Mouse (Mus musculus): ENCODE measurements around the gene Tmem150b.

Tmem150b gene

DNA sequence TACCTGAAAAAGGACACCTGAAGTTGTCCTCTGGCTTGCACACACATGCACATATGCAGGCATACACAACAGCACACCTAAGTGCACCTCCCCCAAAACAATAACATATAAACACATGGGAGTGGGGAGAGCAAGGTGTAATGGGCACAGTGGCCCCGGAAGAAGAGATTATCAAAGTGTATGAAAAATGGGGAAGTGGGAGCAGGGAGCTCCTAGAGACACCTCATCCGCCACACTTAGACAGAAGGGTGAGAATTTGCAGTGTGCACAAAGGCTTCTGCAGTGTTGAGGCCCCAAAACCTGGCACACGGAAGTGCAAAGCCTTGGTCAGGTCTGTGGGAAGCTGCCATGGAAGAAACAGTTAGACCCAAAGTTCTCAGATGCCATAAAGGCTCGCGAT is 6.0 kb upstream of the Tmem150b start:
- DNase-seq (ENCODE audit: low spot score in 2 of 2) = no peak

DNA sequence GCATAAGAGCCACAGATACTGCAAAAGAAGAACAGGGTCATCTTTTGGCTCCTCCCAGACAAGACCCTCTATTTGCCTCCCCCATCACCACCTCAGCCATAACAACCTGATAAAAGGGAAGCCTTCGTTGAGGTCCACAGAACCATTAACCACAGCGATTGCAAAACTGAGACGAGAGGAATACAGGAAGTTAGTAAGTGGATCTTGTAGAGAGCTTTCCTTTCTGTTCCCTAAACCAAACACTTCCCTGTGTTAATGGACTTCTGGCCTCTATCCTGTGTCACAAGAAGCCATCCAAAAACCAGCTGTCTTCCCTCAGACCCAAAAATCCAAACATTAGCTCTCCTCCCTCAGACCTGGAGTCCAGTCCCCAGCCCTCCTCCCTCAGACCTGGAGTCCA is 690 bp downstream of the Tmem150b start:
- no peak for DNase-seq (ENCODE audit: low spot score in 2 of 2)

DNA sequence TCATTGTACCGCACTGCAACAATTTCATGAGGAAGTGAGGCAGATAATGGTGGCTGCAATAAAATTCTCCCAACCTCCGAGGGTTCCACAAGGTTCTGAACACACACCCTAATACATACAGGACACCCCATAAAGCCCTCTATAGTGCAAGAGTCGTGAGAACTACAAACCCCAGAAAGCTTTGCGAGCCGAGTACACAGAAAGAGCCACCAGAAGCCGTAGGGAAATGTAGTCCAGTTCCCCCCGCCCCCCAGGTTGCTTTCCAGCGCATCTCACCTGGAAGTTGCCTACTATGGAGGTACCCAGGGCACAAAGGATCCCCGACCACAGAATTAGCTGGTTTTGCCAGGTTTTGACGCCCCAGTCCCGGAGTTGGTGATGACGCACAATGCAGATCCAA is 1.5 kb downstream of the Tmem150b start:
- peak in 1 of 2 experiments; percentile 31 for DNase-seq (ENCODE audit: low spot score in 2 of 2)

DNA sequence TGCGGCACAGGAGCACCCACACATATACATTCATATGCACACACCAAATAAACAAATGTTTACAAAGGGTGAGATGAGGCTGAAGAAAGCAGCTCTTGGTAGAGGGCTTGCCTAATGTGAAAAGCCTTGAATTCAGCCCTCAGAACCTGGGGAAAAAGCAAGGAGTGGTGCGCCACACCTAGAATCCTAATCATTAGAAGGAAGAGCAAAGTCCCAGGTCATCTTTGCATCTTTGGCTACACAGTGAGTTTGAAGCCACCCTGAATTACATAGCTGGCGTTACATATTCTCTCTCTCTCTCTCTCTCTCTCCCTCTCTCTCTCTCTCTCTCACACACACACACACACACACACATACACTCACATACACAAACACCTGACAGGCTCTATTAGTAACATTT is 5.8 kb downstream of the Tmem150b start:
- DNase-seq (ENCODE audit: low spot score in 2 of 2) = no peak

DNA sequence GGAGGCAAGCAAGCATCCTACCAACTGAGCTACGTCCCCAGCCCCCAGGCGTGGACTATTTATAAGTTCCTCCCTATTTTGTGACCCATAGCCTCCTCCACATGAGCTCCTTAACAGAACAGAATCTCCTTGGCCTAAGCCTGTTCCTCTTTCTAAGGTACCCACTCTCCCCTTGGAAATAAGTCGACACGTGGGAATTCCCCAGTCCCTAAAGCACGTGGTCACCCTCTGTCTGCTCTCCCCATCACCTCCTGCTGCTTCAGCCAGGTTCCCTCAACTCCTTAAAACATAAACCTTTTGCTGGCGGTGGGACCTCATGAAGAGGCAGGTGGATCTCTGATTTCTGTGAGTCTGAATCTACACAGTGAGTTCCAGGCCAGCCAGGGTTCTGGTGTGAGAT is 8.1 kb downstream of the Tmem150b start:
- DNase-seq (ENCODE audit: low spot score in 2 of 2) = no peak

DNA sequence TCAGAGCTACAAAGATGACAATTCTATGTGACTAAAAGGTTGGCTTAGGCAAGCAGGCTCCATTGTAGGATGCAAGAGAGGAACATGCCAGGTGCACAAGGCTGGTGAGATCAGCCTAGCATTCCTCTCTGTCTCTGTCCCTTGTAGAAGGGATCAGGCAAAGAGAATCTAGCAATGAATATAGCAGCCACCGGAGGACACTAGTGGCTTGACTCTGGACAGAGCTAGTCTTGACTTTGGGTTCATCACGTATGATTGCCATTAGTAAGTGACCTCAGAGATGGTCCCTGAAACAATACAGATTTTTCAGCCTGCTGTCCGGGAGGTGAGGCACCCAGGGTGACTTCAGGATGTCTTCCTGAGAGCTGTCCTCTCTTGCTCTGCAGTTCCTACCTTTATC is 12.5 kb downstream of the Tmem150b start:
- DNase-seq (ENCODE audit: low spot score in 2 of 2) = no peak

DNA sequence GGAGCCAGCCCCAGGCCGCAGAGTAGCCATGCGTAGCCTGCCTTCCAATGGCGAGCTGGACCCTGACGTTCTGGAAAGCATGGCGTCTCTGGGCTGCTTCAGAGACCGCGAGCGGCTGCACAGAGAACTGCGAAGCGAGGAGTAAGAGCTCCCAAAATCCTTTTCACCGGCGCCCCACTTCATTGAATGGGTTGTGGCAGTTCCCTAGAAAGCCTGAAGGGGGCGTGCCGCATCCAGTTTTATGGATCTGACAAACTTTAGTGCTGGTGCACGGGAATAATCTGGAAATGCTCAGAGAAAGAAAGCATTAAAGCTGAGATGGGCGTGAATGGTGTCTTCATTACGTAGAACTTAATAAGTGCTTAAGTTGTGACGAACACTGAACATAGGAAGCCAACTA is 20.0 kb downstream of the Tmem150b start:
- DNase-seq (ENCODE audit: low spot score in 2 of 2) = no peak

DNA sequence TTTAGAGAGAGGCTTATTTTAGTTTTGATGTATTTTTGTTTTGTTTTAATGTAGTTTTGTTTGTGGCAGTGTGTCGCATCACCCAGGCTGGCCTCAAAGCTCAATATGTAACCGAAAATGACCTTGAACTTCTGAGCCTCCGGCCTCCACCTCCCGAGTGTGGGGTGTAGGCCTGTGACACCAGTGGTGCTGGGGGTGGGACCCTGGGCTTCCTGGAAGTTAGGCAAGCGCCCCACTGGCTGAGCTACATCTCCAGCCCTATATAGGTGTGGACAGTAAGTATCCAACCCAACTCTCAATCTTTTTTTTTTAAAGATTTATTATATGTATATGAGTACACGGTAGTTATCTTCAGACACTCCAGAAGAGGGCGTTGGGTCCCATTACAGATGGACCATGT is 21.9 kb downstream of the Tmem150b start:
- DNase-seq (ENCODE audit: low spot score in 2 of 2) = no peak

DNA sequence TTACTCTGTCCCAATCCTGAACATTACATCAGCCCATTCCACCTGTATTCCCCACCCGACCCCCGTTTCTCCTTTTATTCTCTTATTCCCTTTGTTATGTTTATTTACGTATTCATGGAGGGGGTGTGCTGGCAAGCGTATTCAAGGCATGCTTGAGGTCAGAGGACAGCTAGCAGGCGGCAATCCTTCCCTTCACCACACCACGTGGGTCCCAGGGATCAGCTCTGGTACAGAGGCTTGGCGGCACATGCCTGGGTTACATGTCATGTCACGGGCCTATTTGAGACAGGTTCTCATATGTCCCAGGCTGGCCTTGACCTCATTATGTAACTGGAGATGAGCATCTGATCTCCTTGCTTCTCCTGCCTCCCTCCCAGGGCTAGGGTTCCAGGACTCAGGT is 22.7 kb downstream of the Tmem150b start:
- DNase-seq (ENCODE audit: low spot score in 2 of 2) = no peak

DNA sequence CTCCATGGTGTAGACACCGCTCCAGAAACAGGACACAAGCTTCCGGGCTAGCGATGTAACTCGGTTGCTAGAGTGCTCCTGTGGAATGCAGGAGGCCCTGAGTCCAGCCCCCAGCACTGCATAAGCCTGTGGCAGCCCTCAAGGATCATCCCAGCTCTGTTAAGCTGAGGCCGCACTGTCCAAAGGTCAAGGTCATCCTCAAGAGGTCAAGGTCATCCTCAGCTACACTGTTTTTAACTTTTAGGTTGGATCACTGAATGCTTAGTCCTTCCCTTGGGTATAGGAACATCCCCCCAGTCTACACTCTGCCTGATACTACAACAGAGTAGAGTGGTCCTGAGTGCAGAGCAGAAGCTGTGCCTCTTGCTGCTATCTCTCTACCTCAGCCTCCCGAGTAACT is 32.0 kb downstream of the Tmem150b start:
- DNase-seq (ENCODE audit: low spot score in 2 of 2) = no peak

DNA sequence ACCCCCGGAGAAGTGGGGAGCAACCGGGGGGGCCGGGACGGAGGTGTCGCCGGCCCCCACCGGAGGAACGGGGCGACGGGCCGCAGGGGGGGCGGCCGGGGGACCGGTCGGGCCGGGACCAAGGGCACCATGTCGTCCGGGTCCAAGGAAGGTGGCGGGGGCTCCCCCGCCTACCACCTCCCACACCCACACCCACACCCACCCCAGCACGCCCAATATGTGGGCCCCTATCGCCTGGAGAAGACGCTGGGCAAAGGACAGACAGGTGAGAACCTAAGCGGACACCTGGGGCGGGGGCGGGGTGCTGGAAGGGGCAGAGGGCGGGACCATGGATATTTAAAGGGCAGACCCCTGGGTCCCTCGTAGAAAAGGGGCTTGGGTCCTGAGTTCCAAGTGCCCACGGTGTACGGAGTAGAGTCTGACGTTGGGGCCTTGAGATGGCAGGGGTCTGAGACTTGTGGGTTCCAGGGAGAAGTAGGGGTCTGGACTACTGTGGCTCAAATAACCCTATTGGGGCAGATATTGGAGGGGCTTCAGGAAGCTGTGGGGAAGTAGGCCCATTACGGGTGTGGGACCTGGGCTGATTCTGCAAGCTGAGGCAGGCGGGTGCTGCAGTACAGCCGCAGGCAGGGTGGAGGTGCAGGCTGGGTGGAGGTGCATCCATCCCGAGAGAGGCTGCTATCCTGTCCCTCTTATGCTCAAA is 33.9 kb downstream of the Tmem150b start:
- DNase-seq (ENCODE audit: low spot score in 2 of 2) = no peak

DNA sequence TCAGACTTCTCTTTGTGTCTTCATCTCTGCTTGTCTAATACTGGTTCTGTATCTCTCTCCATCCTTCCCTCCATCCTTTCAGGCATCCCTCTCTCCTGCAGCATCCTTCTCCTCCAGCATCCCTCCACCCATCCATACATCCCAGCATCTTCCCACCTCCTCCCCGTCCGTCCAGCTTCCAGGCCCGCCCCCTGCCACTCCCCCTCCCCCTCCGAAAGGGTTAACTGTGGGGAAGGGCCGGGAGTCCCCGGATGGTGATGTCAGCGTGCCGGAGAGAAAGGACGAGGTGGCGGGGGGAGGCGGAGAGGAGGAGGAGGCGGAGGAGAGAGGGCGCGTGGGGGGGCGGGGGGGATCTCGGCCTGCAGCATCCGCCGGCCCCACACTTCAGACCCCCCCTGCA is 34.7 kb downstream of the Tmem150b start, which contains the start of gene Brsk1:
Brsk1 (plus strand) TSS at position 218 of the 400 bp plus-strand sequence.
- DNase-seq (ENCODE audit: low spot score in 2 of 2) = peak; percentile 14 to 19

DNA sequence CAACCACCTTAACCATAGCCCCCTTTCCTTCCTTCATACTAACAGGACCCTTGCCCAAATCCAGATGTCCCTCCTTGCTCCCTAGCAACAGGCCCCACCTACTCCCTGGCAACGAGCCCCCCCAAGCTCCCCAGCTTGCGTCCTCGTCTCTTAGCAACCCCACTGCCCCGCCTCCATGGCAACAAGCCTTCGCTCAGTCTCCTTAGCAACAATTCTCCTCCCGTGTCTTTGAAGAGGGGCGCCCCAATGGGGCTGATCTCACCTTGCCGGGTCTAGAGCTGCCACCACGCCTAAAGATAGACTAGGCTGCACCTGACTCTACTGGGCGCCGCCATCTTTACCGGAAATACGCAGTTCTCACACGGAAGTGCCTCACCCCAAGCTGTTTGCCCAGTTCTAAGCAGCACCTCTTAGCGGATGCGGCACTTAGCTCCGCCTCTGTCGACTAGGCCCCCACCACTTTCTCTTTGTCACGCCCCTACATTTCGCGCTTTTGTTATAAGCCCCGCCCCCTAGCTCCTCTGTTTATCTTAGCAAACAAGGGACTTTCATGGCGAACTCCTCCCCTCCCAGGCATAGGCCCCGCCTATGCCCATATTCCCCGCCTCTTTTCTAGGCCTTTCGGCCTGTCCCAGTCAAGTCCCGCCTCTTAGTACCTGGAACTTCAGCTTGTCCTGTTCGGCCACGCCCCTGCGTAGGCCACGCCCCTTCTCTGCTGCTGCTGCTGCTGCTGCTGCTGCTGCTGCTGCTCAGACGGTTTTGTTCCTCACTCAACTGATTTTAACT is 40.2 kb downstream of the Tmem150b start, which contains the start of gene Hspbp1:
Hspbp1 (minus strand) TSS at position 437 of the 786 bp plus-strand sequence.
- DNase-seq (ENCODE audit: low spot score in 2 of 2) = peak; percentile 91 to 95

DNA sequence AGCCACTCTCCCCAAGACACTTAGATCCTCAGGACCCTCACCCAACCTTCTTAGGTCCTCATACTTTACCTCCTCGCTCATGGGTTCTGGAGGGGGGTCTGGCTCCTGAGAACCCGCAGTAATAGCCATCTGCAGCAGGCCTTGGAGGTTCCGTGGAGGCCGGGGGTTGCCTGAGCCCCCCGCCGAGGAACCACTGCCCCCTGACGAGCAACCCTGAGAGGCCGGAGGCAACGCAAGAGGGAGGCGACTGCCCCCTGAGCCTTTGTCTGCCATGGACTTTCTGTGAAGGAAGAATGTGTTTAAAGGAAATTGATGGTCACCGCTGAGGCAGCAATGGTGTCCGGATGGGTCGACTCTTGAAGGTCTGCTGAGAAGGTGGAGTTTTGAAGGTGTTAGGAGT is 40.8 kb downstream of the Tmem150b start:
- peak in 1 of 2 experiments; percentile 40 for DNase-seq (ENCODE audit: low spot score in 2 of 2)

DNA sequence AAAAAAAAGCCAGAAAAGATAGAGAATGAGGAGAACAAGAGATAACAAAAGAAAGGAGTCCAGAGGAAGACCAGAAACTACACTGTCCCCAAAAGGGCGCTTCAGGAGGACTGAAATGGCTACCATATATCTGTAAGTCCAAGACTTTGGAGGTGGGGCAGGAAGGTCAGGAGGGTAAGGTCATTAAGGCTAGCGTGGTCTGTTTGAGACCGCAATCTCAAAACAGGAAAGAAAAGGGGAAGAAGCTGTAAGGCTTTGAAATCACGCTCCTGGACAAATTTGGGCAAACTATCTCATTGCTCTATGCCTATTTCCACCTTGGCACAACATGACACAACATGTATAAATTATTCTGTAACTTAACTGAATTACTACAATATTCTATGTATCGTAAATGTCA is 41.7 kb downstream of the Tmem150b start:
- no peak for DNase-seq (ENCODE audit: low spot score in 2 of 2)

DNA sequence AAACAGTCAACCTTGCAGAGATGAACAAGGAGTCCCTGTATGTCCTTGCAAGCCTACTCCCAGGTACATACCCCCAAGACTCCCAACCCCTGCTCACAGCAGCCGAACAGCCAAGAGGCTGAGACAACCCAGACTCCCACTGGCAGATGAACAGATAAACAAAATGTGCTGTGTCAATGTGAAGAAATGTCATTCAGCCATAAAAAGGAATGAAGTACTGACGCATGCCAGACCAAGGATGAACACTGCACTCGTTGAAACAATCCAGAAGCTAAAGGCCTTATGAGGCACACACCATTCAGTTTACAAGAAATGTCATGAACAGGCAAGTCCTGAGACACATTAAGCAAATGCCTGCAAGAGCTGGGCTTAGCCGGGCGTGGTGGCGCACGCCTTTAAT is 49.8 kb downstream of the Tmem150b start:
- no peak for DNase-seq (ENCODE audit: low spot score in 2 of 2)

DNA sequence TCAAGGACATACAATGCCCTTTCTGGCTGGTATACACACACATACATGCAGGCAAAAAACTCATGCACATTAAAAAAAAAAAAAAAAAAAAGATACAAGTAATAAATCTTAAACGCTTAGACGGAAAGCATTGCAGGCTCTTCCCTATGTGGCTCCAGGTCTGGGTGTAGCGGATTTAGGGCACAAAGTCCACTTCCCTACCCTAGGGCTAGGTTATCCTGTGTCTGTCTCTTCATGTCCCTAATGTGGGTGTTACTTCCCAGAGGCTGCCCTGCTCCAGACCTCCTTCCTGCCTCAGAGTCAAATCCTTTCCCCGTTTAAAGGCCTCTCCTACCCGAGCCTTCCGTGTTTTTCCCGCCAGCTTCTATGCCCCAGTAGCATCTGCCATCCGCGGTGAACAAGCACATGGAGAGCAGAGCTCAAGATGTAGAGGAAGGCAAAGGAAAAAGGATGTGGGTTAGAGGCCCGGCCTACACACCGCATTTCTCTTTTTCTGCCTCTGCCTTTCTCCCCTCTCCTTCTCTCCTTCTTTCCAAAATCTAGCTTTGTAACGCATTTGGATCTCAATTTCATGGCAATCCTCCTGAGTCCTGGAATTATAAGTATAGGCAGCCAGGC is 50.8 kb downstream of the Tmem150b start:
- DNase-seq (ENCODE audit: low spot score in 2 of 2) = peak in 1 of 2 experiments; percentile 27

DNA sequence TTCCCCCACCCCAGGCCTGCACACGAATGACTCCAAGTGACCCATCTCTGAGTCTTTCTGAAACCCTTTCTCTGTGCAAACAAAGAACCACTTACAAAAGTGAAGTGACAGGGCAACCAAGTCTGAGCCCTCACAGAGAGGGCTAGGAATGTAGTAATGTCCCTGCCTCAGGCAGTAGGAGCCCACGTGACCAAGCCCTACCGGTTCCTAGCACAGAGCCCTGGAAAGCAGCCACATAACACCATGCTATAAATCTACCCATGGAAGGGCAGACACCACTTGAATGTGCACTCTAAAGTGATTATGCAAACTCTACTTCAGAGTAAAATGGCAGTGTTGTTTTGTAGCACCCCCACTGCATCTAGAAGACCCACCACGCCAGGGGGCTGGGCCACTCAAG is 53.1 kb downstream of the Tmem150b start:
- DNase-seq (ENCODE audit: low spot score in 2 of 2) = no peak

DNA sequence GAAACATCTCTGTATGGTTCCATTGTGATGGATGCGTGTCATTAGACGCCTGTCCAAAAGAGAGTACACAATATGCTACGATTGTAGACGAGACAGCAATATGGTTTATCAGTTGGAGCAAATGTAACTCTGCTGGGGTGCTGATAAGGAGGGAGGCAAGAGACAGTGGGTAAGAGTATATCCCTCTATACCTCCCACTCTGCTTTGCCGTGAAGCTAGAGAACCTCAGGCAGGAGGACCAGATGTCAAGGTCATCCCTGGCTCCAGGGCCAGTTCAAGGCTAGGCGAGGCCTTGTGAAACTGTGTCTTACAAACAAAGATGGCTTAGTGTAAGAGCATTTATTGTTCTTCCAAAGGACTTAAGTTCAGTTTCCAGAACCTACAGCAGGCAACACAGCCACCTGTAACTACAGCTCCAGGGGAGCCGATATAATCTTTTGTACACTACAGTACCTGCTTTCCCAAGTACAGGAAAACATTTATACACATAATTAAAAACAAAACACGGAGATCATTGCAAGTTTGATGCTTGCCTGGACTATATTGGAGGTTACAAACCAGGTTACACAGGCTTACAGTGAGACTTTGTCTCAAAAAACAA is 54.3 kb downstream of the Tmem150b start:
- DNase-seq (ENCODE audit: low spot score in 2 of 2) = no peak

DNA sequence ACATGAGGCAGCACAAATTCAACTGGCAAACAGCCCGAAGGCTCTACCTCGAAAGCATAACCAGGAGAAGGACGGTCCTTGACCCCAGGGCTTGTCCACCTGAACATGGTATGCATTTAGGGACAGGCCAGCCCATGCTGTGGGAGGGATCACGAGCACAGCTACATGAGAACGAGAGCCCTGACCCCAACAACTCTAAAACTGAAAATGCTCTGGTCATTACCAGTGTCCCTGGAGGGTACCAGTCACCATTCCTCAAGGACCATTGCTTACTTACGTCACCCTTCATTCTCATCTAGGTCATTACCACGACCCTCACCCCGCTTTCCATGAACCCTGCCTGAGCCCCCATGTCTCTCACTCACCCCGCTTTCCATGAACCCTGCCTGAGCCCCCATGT is 55.9 kb downstream of the Tmem150b start:
- DNase-seq (ENCODE audit: low spot score in 2 of 2) = no peak

DNA sequence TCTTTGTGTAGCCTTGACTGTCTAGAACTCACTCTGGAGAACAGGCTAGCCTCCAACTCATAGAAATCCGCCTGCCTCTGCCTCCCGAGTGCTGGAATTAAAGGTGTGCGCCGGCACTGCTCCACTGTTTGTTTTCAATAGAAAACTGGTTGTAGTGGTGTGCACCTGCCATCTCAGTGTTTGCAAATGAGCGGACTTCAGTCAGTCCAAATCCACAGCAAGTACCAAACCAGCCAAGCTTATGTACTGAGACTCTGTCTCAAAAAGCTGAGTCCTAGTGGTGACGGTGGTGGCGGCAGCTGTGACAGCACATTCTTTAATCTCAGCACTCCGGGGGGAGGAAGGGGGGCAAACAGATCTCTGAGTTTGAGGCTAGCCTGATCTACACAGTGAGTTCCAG is 56.5 kb downstream of the Tmem150b start:
- no peak for DNase-seq (ENCODE audit: low spot score in 2 of 2)

DNA sequence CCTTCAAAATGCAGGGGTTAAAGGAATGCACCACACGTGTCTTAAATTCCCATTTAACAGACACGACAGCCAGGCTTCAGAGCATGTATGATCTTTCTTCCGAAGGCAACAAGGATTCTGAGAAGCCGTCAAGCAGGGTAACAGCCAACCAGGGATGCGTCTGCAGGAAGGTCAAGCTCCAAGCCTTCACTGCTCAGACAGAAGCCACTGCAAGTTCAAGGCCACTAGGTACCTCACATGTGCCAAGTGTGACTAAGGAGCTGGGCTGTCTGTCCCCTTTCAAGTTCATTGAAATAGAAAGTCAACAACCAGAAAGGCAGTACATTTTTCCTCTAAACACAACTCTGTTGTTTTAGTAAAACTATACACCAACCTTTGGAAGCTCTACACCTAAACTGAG is 58.2 kb downstream of the Tmem150b start:
- no peak for DNase-seq (ENCODE audit: low spot score in 2 of 2)
